Comparison of ENCODE assay signal across 1 mouse cellular context in the genomic region with DNA sequence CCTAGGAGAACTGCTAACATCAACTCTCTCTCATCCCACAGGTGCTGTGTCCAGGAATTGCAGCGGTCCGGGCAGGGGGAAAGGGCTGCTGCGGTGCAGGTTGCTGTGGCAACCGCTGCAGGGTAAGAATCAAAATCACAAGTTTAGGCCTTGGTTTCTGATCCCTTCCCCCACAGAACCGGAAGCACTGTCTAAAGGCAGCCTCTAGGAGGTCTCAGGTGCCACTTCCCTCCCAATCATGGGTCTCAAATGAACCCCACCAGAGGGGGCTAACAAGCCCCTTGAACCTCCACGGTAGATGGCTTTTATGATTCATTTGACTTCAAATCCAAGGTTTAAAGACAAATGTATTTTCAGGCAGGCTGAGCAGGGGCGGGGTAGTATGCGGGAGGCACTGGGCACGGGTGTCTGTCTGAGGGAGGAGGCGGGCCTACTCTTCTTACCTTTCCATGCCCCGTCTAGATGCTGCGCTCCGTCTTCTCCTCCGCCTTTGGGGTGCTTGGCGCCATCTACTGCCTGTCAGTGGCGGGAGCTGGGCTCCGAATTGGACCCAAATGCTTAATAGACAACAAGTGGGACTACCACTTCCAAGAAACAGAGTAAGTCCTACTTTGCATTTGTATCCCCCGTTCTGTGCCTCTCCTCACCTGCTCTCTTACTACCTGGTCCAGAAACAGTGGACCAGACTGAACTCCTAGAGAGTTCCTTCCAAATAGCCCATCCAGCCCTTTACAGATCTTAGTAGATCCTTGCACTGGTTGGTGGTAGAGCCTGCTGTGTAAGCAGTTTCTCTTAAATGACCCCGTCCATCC.
TF ChIP-seq lines count a peak whose summit lies in the region.

No protein-coding gene starts in this region.

TF ChIP-seq in CH12.LX, 34 proteins besides CTCF, POLR2A, EP300 and RAD21 (continued from another document):
- TF ChIP-seq GABPA (IDR thresholded peaks at IDR 0.05; ENCODE audit: insufficient replicate concordance, low read depth, low read length), result no peak
- peak; percentile 58 for TF ChIP-seq BHLHE40 (IDR thresholded peaks at IDR 0.05; ENCODE audit: low read depth, low read length)
- TF ChIP-seq MEF2A (IDR thresholded peaks at IDR 0.05; ENCODE audit: borderline replicate concordance, low read depth, low read length), result peak; percentile 34; the same call in 1 of the 2 replicates
- 0 out of 2 replicates have a peak, but pooled peaks have one; percentile 84 for TF ChIP-seq RCOR1 (conservative IDR thresholded peaks at IDR 0.05; ENCODE audit: low read depth, low read length)
- peak; percentile 19; the same call in 1 of the 2 replicates for TF ChIP-seq MAZ (IDR thresholded peaks at IDR 0.05; ENCODE audit: low read depth, low read length)
- TF ChIP-seq ZNF384 (IDR thresholded peaks at IDR 0.05; ENCODE audit: low read depth, low read length), result peak; percentile 63
- TF ChIP-seq USF2 (conservative IDR thresholded peaks at IDR 0.05; ENCODE audit: low read depth, low read length), result no peak
- 0 out of 2 replicates have a peak, but pooled peaks have one; percentile 7 for TF ChIP-seq HCFC1 (IDR thresholded peaks at IDR 0.05; ENCODE audit: low read depth, low read length)
- TF ChIP-seq POLR2AphosphoS2 (IDR thresholded peaks at IDR 0.05; ENCODE audit: low read depth, low read length), result no peak
- peak; percentile 64; the same call in 1 of the 2 replicates for TF ChIP-seq SIN3A (IDR thresholded peaks at IDR 0.05; ENCODE audit: low read length)
- TF ChIP-seq MXI1 (IDR thresholded peaks at IDR 0.05; ENCODE audit: low read depth, low read length), result no peak
- no peak; the same call in none of the 2 replicates for TF ChIP-seq ETS1 (conservative IDR thresholded peaks at IDR 0.05; ENCODE audit: low read depth, low read length)
- peak; percentile 60; the same call in 1 of the 2 replicates for TF ChIP-seq ZMIZ1 (IDR thresholded peaks at IDR 0.05; ENCODE audit: low read depth, low read length)
- TF ChIP-seq MAX (IDR thresholded peaks at IDR 0.05; ENCODE audit: low read length), result peak; percentile 66
- peak; percentile 68 for TF ChIP-seq ELF1 (IDR thresholded peaks at IDR 0.05; ENCODE audit: low read depth, low read length)
- no peak for TF ChIP-seq E2F4 (IDR thresholded peaks at IDR 0.05; ENCODE audit: insufficient replicate concordance, low read depth, low read length)
- no peak; the same call in none of the 2 replicates for TF ChIP-seq TCF12 (IDR thresholded peaks at IDR 0.05; ENCODE audit: low read depth, low read length)
- TF ChIP-seq JUND (conservative IDR thresholded peaks at IDR 0.05; ENCODE audit: low read depth, low read length), result no peak
- TF ChIP-seq NRF1 (IDR thresholded peaks at IDR 0.05; ENCODE audit: low read depth, low read length), result no peak
- TF ChIP-seq CHD2 (IDR thresholded peaks at IDR 0.05; ENCODE audit: low read length), result peak; percentile 73
- TF ChIP-seq NELFE (IDR thresholded peaks at IDR 0.05; ENCODE audit: low read depth, low read length), result no peak
- no peak for TF ChIP-seq ZKSCAN1 (IDR thresholded peaks at IDR 0.05; ENCODE audit: borderline replicate concordance, low read depth, low read length)
- TF ChIP-seq MAFK (IDR thresholded peaks at IDR 0.05; ENCODE audit: insufficient replicate concordance, low read length), result peak; percentile 87
- peak; percentile 92 for TF ChIP-seq SMC3 (IDR thresholded peaks at IDR 0.05; ENCODE audit: low read depth, low read length)
- TF ChIP-seq ZC3H11A (IDR thresholded peaks at IDR 0.05; ENCODE audit: low read depth, low read length), result peak; percentile 56
- TF ChIP-seq MYC (IDR thresholded peaks at IDR 0.05; ENCODE audit: low read depth, low read length), result no peak
- TF ChIP-seq CHD1 (IDR thresholded peaks at IDR 0.05; ENCODE audit: low read depth, low read length), result no peak
- TF ChIP-seq UBTF (IDR thresholded peaks at IDR 0.05; ENCODE audit: low read depth, low read length), result 0 out of 2 replicates have a peak, but pooled peaks have one; percentile 39
- no peak for TF ChIP-seq PAX5 (IDR thresholded peaks at IDR 0.05; ENCODE audit: low read length)
TF ChIP-seq in CH12.LX: peak in this region for 15.
